Mouse (Mus musculus): Measurements from ENCODE around the gene Ifitm10.

- TF ChIP-seq CTCF (IDR thresholded peaks at IDR 0.05; ENCODE audit: insufficient read depth, low read length) (no peak), POLR2A (IDR thresholded peaks at IDR 0.05; ENCODE audit: borderline replicate concordance, extremely low read depth, low read depth, low read length) (no peak)
These were observed 19.6 kb upstream of the Ifitm10 start for GRCm38 (mm10) chr7:142393191-142393590.

All from lung, adult 2 months (tissue).